Mouse (Mus musculus): ENCODE results near the gene Wasf1. TPM values are rescaled to one million over a fixed set of nuclear protein-coding genes. Genes with fewer than 3 reads are reported as not detected.

Wasf1 gene
- polyA plus RNA-seq, 1 experiment: not detected

DNA sequence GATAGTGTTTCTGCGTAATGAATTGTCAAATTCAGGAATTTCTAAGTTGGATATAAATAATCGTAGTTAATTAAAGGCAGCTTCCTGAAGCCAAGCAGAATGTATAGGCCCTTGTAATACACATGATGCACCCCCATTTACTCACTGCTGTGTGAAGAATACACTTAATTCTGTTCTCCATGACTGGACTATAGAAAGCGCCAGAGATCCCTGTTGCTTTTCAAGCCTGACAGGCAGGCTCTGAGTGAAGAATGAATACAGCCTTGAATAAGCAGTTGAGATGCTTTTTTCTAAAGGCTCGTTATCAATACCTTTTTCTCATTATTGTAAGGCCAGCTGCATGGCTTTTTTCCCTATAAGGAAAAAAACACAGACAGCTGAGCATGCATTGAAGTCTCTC, 59.4 kb downstream of the Wasf1 start:
- 67% methylated on average over 4 of the region's 4 CpGs for WGBS
- H3K4me1 ChIP-seq (ENCODE audit: control insufficient read depth, insufficient read depth, low read length): no peaks in the 10 kb centered on the region
- TF ChIP-seq CTCF (IDR thresholded peaks at IDR 0.05; ENCODE audit: insufficient read depth, low read depth, low read length): no peak
- H3K4me3 ChIP-seq (ENCODE audit: insufficient read depth, low read depth, low read length): no peak overlapping the region
- H3K27ac ChIP-seq (ENCODE audit: insufficient read depth, low read depth, low read length): no peak overlapping the region

DNA sequence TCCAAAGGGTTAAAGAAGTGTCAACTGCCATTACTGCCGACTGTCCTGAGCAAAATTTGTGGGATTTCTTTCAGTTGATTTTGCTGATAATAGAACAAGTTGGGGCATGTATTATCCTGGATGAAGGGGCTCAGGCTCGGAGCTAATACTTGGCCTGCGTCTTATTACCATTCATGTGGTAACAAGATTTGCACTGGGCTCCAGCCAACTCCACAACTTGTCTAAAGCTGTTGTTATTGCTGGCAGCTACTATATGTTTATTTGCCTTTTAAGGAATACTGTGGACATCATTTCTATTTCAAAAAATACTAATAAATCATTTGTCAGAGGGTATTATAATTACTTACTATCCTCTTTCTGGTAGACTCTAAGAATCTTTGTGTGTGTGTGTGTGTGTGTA, 66.9 kb downstream of the Wasf1 start:
- TF ChIP-seq CTCF (IDR thresholded peaks at IDR 0.05; ENCODE audit: insufficient read depth, low read depth, low read length): no peak
- no peak for TF ChIP-seq POLR2A (IDR thresholded peaks at IDR 0.05; ENCODE audit: insufficient read depth, low read depth, low read length)
- Histone ChIP-seq H3K27ac (ENCODE audit: insufficient read depth, low read depth, low read length) (no peak overlapping the region), H3K4me3 (ENCODE audit: insufficient read depth, low read depth, low read length) (no peak overlapping the region), H3K4me1 (ENCODE audit: control insufficient read depth, insufficient read depth, low read length) (peaks cover 5% of the 10 kb centered on the region)
- 44% methylated on average over 3 of the region's 3 CpGs for WGBS

DNA sequence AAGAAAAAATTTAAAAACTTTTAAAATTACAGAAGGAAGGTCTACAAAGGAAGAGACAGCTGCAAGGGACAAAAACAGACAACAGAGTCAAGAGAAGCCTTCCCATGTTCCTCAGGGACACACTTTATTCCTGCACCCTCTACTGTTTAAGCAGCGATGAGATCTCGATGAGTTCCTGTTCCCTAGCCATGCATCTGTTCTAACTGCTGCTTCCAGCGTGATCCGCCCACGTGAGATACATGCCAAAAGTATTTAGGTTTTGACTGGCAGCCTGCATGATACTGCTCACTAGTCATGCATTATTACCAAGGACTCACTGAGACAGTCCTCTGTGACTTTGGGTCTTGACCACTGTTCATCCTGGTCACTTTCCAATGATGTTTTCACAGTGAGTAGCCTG, 72.9 kb downstream of the Wasf1 start:
- Histone ChIP-seq H3K27ac (ENCODE audit: insufficient read depth, low read depth, low read length) (no peak overlapping the region), H3K4me3 (ENCODE audit: insufficient read depth, low read depth, low read length) (no peak overlapping the region), H3K4me1 (ENCODE audit: control insufficient read depth, insufficient read depth, low read length) (0 out of 2 replicates have a peak, but pooled peaks cover 3% of the 10 kb centered on the region)
- 50% methylated on average over 5 of the region's 5 CpGs for WGBS
- TF ChIP-seq POLR2A (IDR thresholded peaks at IDR 0.05; ENCODE audit: insufficient read depth, low read depth, low read length) (no peak), CTCF (IDR thresholded peaks at IDR 0.05; ENCODE audit: insufficient read depth, low read depth, low read length) (no peak)

DNA sequence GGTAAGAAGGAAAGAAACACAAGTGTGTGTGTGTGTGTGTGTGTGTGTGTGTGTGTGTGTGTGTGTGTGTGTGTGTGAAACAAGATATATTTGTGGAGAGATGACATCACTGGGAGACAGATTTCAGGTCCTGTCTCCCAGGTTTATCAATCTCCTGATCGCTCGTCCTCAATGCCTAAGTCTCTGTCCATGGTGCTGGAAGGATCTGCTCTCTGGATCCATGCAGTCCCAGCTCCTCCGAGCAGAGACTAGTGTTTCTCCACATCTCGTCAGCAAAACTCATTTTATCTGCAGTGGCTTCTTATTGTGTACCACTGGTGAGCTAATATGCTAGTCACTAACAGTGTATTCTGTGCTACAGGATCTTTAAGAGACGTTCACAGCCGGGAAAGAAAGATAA, 78.1 kb downstream of the Wasf1 start:
- Histone ChIP-seq H3K4me1 (ENCODE audit: control insufficient read depth, insufficient read depth, low read length) (0 out of 2 replicates have a peak, but pooled peaks cover 3% of the 10 kb centered on the region), H3K27ac (ENCODE audit: insufficient read depth, low read depth, low read length) (no peak overlapping the region), H3K4me3 (ENCODE audit: insufficient read depth, low read depth, low read length) (no peak overlapping the region)
- WGBS: 81% methylated on average over 6 of the region's 6 CpGs
- TF ChIP-seq POLR2A (IDR thresholded peaks at IDR 0.05; ENCODE audit: insufficient read depth, low read depth, low read length) (no peak), CTCF (IDR thresholded peaks at IDR 0.05; ENCODE audit: insufficient read depth, low read depth, low read length) (no peak)

DNA sequence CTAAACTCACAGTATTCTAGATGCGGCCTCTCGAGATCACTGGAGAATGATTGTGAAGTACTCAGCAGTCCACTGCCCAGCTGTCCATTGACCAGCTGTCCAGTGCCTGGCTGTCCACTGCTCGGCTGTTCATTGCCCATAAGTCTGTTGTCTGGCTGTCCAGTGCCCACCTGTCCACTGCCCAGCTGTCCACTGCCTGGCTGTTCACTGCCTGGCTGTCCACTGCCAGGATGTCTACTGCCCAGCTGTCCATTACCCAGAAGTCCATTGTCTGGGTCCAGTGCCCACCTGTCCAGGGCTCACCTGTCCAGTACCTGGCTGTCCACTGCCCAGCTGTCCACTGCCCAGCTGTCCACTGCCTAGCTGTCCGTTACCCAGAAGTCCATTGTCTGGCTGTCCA, 78.7 kb downstream of the Wasf1 start:
- no peak for TF ChIP-seq CTCF (IDR thresholded peaks at IDR 0.05; ENCODE audit: insufficient read depth, low read depth, low read length)
- no peak for TF ChIP-seq POLR2A (IDR thresholded peaks at IDR 0.05; ENCODE audit: insufficient read depth, low read depth, low read length)
- Histone ChIP-seq H3K4me3 (ENCODE audit: insufficient read depth, low read depth, low read length) (no peak overlapping the region), H3K27ac (ENCODE audit: insufficient read depth, low read depth, low read length) (no peak overlapping the region), H3K4me1 (ENCODE audit: control insufficient read depth, insufficient read depth, low read length) (0 out of 2 replicates have a peak, but pooled peaks cover 3% of the 10 kb centered on the region)
- WGBS: 94% methylated on average over 4 of the region's 4 CpGs

DNA sequence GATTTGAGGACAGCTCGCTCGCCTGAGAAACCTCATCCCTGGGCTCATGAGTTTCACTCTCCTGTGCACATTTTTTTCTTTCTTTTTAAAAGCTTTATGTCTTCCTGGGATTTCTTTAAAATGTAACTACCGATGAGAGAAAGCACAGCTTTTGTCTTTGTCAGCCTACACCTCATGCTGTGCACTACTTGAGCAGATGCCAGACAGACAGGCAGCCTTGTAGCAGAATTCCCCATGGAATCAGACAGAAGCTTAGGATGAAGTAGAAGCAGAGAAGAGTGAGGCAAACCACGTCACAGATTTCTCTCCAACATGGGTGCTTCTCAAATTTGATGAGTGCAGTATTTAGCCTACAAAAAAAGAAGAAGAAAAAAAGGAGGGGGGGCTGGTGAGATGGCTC, 81.3 kb downstream of the Wasf1 start:
- no peak overlapping the region for H3K4me3 ChIP-seq (ENCODE audit: insufficient read depth, low read depth, low read length)
- H3K27ac ChIP-seq (ENCODE audit: insufficient read depth, low read depth, low read length): no peak overlapping the region
- TF ChIP-seq POLR2A (IDR thresholded peaks at IDR 0.05; ENCODE audit: insufficient read depth, low read depth, low read length): no peak
- TF ChIP-seq CTCF (IDR thresholded peaks at IDR 0.05; ENCODE audit: insufficient read depth, low read depth, low read length): no peak
- WGBS: 64% methylated on average over 4 of the region's 4 CpGs
- H3K4me1 ChIP-seq (ENCODE audit: control insufficient read depth, insufficient read depth, low read length): peaks cover 12% of the 10 kb centered on the region

DNA sequence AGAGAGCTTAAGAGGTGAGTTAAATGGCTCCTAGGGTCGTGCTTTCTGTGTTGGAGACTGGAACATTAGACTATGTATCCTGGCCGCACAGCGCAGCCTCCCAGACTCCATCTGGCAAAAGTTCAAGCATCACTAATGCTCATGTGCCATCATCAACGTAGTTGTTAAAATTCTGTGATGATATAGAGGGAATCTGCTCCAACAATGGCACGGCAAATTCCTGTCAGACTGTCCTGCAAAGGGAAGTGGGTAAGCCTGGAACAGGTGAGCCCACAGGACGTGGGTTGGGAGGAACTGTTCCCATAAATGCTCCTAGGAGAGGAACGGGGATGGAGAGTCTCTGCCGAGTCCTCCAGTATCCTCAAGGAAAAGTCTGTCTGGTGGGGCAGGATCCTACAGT, 85.3 kb downstream of the Wasf1 start:
- no peak overlapping the region for H3K4me3 ChIP-seq (ENCODE audit: insufficient read depth, low read depth, low read length)
- 64% methylated on average over 8 of the region's 8 CpGs for WGBS
- H3K4me1 ChIP-seq (ENCODE audit: control insufficient read depth, insufficient read depth, low read length): peaks cover 25% of the 10 kb centered on the region
- no peak overlapping the region for H3K27ac ChIP-seq (ENCODE audit: insufficient read depth, low read depth, low read length)
- TF ChIP-seq POLR2A (IDR thresholded peaks at IDR 0.05; ENCODE audit: insufficient read depth, low read depth, low read length) (no peak), CTCF (IDR thresholded peaks at IDR 0.05; ENCODE audit: insufficient read depth, low read depth, low read length) (no peak)

DNA sequence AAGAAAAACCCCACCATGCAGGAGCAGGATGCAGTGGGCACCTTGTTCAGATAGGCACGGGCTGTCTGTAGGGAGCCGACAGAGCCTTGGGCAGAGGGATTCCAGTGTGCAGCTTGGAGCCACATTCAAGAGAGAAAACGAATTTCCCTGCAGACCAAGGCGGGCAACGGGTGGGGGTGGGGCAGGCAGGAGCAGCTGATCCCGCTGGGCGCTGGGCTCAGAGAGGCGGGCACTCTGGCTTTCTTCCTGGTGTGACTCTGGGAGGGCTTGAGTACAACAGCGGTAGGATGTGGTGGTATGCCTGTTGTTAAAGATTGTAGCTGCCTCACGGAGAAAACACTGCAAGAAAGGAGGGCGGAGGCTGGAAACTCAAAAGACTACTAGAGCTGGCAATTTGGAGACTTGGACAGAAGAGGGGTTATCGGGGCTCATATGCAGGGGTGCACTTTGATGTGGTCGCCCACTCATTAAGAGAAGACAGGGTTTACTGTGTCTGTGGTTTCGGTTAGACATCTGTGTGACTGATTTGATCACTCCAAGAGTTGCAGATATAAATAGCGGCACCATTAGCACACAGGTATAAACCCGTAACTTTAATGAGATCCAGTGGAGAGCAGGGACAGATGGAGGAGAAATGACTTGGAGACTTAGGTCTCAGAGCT, 86.2 kb downstream of the Wasf1 start:
- peak overlapping the region; percentile 36; the same call in 1 of the 2 replicates for H3K4me3 ChIP-seq (ENCODE audit: insufficient read depth, low read depth, low read length)
- 8% methylated on average over 16 of the region's 16 CpGs for WGBS
- peaks cover 25% of the 10 kb centered on the region for H3K4me1 ChIP-seq (ENCODE audit: control insufficient read depth, insufficient read depth, low read length)
- H3K27ac ChIP-seq (ENCODE audit: insufficient read depth, low read depth, low read length): no peak overlapping the region
- TF ChIP-seq CTCF (IDR thresholded peaks at IDR 0.05; ENCODE audit: insufficient read depth, low read depth, low read length) (no peak), POLR2A (IDR thresholded peaks at IDR 0.05; ENCODE audit: insufficient read depth, low read depth, low read length) (no peak)

DNA sequence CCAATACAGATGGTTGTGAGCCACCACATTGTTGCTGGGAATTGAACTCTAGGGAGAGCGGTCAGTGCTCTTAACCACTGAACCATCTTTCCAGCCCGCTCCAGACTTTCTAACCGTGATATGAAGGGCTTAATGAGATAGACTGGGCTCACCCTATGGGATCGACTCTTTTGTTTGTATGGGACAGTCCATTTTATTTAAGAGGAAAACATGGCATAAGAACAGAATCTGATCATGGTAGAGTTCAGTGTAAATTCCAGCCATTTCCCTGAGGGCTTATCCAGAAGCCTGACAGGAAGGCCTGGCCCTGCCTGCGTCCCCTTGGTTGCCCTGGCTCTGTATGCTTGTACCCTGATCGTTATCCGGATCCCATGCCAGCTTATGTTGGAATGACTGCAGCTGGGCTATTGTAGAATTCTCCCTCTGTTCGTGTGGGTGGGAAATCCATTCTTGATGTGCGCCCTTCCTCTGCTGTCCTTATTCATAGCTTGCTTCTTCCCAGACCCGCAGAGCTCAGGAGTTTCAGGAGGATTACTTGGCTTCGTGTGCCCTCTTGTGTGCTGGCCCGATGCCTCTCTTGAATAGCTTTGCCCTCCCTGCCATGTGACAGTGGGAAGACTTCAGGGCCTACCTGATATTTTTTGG, 87.4 kb downstream of the Wasf1 start:
- TF ChIP-seq POLR2A (IDR thresholded peaks at IDR 0.05; ENCODE audit: insufficient read depth, low read depth, low read length) (no peak), CTCF (IDR thresholded peaks at IDR 0.05; ENCODE audit: insufficient read depth, low read depth, low read length) (peak; percentile 61)
- WGBS: 38% methylated on average over 12 of the region's 12 CpGs
- H3K4me1 ChIP-seq (ENCODE audit: control insufficient read depth, insufficient read depth, low read length): peaks cover 25% of the 10 kb centered on the region
- H3K4me3 ChIP-seq (ENCODE audit: insufficient read depth, low read depth, low read length): no peak overlapping the region
- peak overlapping the region; percentile 89 for H3K27ac ChIP-seq (ENCODE audit: insufficient read depth, low read depth, low read length)

Data from olfactory bulb, adult 2 months (tissue).